Mouse (Mus musculus) liver, embryonic 12.5 days (tissue): ENCODE results near the gene Tfap2a. TPM values are rescaled to one million over a fixed set of nuclear protein-coding genes. Genes with fewer than 3 reads are reported as not detected.

Experiments
- polyA plus RNA-seq: library from polyadenylated mRNA; unstranded; fragments of >200 nt; fragmentation: Nextera tagmentation; extraction: Ambion mirVana; gene quantifications from 2 replicates; pipeline ENCODE4 v1.2.1, GENCODE M21; 2016

The Tfap2a gene
- polyA plus RNA-seq, 1 experiment from 2014 or later: 0.07 TPM

Other genes with a start within 250 kb of the Tfap2a start
- 1.5 TPM in 2 replicates for gene Gcnt2, start 121.4 kb upstream of the Tfap2a start, polyA plus RNA-seq